Comparison of ENCODE assay signal across 8 mouse cellular contexts in genomic region chr3:137775076-137775849, GRCm38 (mm10).
DNase-seq lines count a peak whose midpoint lies in the region; ATAC-seq and TF ChIP-seq lines count a peak whose summit lies in the region.
"Had no signal": no experiment of that assay in that cellular context is flagged by ENCODE, and none has a peak within 500 bp of the region (broad histone marks: within the 10 kb centered on the region; RNA-seq: fewer than 3 reads in every experiment).

No protein-coding gene starts in this region.

- no peak for TF ChIP-seq POLR2A in CH12.LX (IDR thresholded peaks at IDR 0.05; ENCODE audit: low read depth, low read length)

- H3K27me3 ChIP-seq in hindbrain, embryonic 13.5 days, result 0 out of 2 replicates have a peak, but pooled peaks cover 5% of the 10 kb centered on the region
- peaks cover 4% of the 10 kb centered on the region for H3K27me3 ChIP-seq in hindbrain, embryonic 16.5 days (replicated peaks; ENCODE audit: control insufficient read depth, insufficient read depth, low read length)
- H3K27me3 ChIP-seq in CH12.LX (replicated peaks), result no peaks in the 10 kb centered on the region
- no peaks in the 10 kb centered on the region for H3K27me3 ChIP-seq in midbrain, embryonic 14.5 days (ENCODE audit: control insufficient read depth, insufficient read depth, low read length)
- H3K27me3 ChIP-seq: neural tube, embryonic 12.5 days had no signal

- 61% methylated on average over 6 of the region's 6 CpGs for WGBS in hindbrain, embryonic 13.5 days
- WGBS in hindbrain, embryonic 16.5 days, result 64% methylated on average over 6 of the region's 6 CpGs
- 51% methylated on average over 6 of the region's 6 CpGs for WGBS in midbrain, embryonic 14.5 days

- no peak overlapping the region for H3K4me2 ChIP-seq in hindbrain, embryonic 13.5 days
- H3K4me2 ChIP-seq in hindbrain, embryonic 16.5 days (ENCODE audit: low read length), result no peak overlapping the region
- H3K4me2 ChIP-seq in CH12.LX (ENCODE audit: insufficient read depth, low read depth, poor library complexity, severe bottlenecking), result no peak overlapping the region
- no peak overlapping the region for H3K4me2 ChIP-seq in midbrain, embryonic 14.5 days (ENCODE audit: low read length)
- H3K4me2 ChIP-seq: neural tube, embryonic 12.5 days had no signal

- H3K4me1 ChIP-seq in hindbrain, embryonic 13.5 days (replicated peaks), result peaks cover 13% of the 10 kb centered on the region
- peaks cover 4% of the 10 kb centered on the region; the same call in 1 of the 2 replicates for H3K4me1 ChIP-seq in hindbrain, embryonic 16.5 days (ENCODE audit: control insufficient read depth, insufficient read depth, low read depth, low read length)
- peaks cover 0 to 19% of the 10 kb centered on the region in 2 experiments; a peak in 2 of 4 replicates for H3K4me1 ChIP-seq in CH12.LX (ENCODE audit: control insufficient read depth in 1 of 2, insufficient read depth in 2 of 2)
- peaks cover 5% of the 10 kb centered on the region; the same call in 1 of the 2 replicates for H3K4me1 ChIP-seq in midbrain, embryonic 14.5 days (ENCODE audit: control insufficient read depth, insufficient read depth, low read length)

- no peaks in the 10 kb centered on the region for H3K9me3 ChIP-seq in hindbrain, embryonic 13.5 days
- H3K9me3 ChIP-seq in hindbrain, embryonic 16.5 days (ENCODE audit: control insufficient read depth, low read length), result no peaks in the 10 kb centered on the region
- no peaks in the 10 kb centered on the region for H3K9me3 ChIP-seq in CH12.LX (replicated peaks; ENCODE audit: low read length)
- no peaks in the 10 kb centered on the region for H3K9me3 ChIP-seq in midbrain, embryonic 14.5 days (ENCODE audit: control insufficient read depth, low read length)
- H3K9me3 ChIP-seq: neural tube, embryonic 12.5 days had no signal

- no peak overlapping the region for H3K27ac ChIP-seq in hindbrain, embryonic 13.5 days
- H3K27ac ChIP-seq in hindbrain, embryonic 16.5 days (ENCODE audit: low read depth, low read length), result no peak overlapping the region
- no peak overlapping the region for H3K27ac ChIP-seq in CH12.LX (ENCODE audit: insufficient read depth, low read depth)
- peak overlapping the region; percentile 46; the same call in 1 of the 2 replicates for H3K27ac ChIP-seq in midbrain, embryonic 14.5 days (replicated peaks; ENCODE audit: low read depth, low read length)
- H3K27ac ChIP-seq: neural tube, embryonic 12.5 days had no signal

- dilution Hi-C loops in CH12.LX (cut with MboI; ENCODE audit: extremely low pct_ligation_motif_present, extremely low pct_unique_long_range_greater_than_20kb, low sequenced_read_pairs), result loop anchor here (25.0 kb wide), 1 partner anchor 362 kb away; the partner anchor contains the start of genes Mttp and Trmt10a

- TF ChIP-seq RAD21 in CH12.LX (IDR thresholded peaks at IDR 0.05; ENCODE audit: low read depth, low read length), result no peak

- no peak overlapping the region for H3K9ac ChIP-seq in hindbrain, embryonic 13.5 days
- no peak overlapping the region for H3K9ac ChIP-seq in hindbrain, embryonic 16.5 days (ENCODE audit: low read depth, low read length)
- H3K9ac ChIP-seq in CH12.LX (ENCODE audit: insufficient read depth, low read depth), result no peak overlapping the region
- no peak overlapping the region for H3K9ac ChIP-seq in midbrain, embryonic 14.5 days (replicated peaks; ENCODE audit: low read length)
- H3K9ac ChIP-seq: neural tube, embryonic 12.5 days had no signal

- TF ChIP-seq CTCF in CH12.LX (conservative IDR thresholded peaks at IDR 0.05 in 1 of 2, IDR thresholded peaks at IDR 0.05 in 1 of 2; ENCODE audit: low read depth in 2 of 2, low read length in 2 of 2), result 0 out of 4 replicates have a peak, but pooled peaks of 1 of the 2 experiments have one; percentile 6

- no peak overlapping the region for H3K4me3 ChIP-seq in hindbrain, embryonic 13.5 days
- no peak overlapping the region for H3K4me3 ChIP-seq in hindbrain, embryonic 16.5 days (ENCODE audit: low read length)
- no peak overlapping the region for H3K4me3 ChIP-seq in CH12.LX (replicated peaks in 1 of 3; ENCODE audit: low read depth in 2 of 3, low read length in 2 of 3, poor library complexity in 1 of 3)
- no peak overlapping the region for H3K4me3 ChIP-seq in midbrain, embryonic 14.5 days (replicated peaks; ENCODE audit: low read depth, low read length)
- H3K4me3 ChIP-seq: neural tube, embryonic 12.5 days had no signal

- in situ Hi-C loops in CH12.LX (cut with MboI; ENCODE audit: low pct_ligation_motif_present, low pct_unique_long_range_greater_than_20kb, low sequenced_read_pairs), result loop anchor here (5.0 to 25.0 kb wide), 2 partner anchors 372 to 662 kb away; partner anchors contain the start of gene Adh5

- TF ChIP-seq EP300 in CH12.LX (IDR thresholded peaks at IDR 0.05; ENCODE audit: low read length), result no peak

- no peaks in the 10 kb centered on the region for H3K36me3 ChIP-seq in hindbrain, embryonic 13.5 days
- no peaks in the 10 kb centered on the region for H3K36me3 ChIP-seq in hindbrain, embryonic 16.5 days (ENCODE audit: control insufficient read depth, insufficient read depth, low read length)
- no peaks in the 10 kb centered on the region for H3K36me3 ChIP-seq in CH12.LX (replicated peaks in 1 of 2; ENCODE audit: control insufficient read depth in 1 of 2, insufficient read depth in 1 of 2, low read length in 1 of 2)
- H3K36me3 ChIP-seq in midbrain, embryonic 14.5 days (ENCODE audit: control insufficient read depth, insufficient read depth, low read length), result no peaks in the 10 kb centered on the region
- H3K36me3 ChIP-seq: neural tube, embryonic 12.5 days had no signal

- peak; percentile 50; the same call in 1 of the 2 replicates for ATAC-seq in hindbrain, embryonic 13.5 days (ENCODE audit: low FRiP score)
- no peak for ATAC-seq in hindbrain, embryonic 16.5 days
- ATAC-seq in granulocyte monocyte progenitor cell, adult 5-6 weeks (replicated peaks; ENCODE audit: poor library complexity, severe bottlenecking), result peak; percentile 94
- ATAC-seq in midbrain, embryonic 14.5 days (ENCODE audit: low FRiP score, low TSS enrichment), result peak; percentile 61

- no peaks in the 10 kb centered on the region for H3K79me2 ChIP-seq in CH12.LX (replicated peaks; ENCODE audit: control insufficient read depth, extremely low read depth, insufficient read depth, poor library complexity, severe bottlenecking)

- peak; percentile 86 for DNase-seq in CH12.LX (ENCODE audit: extremely low read depth)
- DNase-seq in midbrain, embryonic 14.5 days, result peak; percentile 54
- DNase-seq in cerebellum, postnatal 10 days, result no peak
- no peak for DNase-seq in retina, embryonic 14.5 days (ENCODE audit: low spot score)

TF ChIP-seq in CH12.LX, 34 proteins besides CTCF, POLR2A, EP300 and RAD21:
- TF ChIP-seq POLR2AphosphoS2 (IDR thresholded peaks at IDR 0.05; ENCODE audit: low read depth, low read length) (no peak), MAX (IDR thresholded peaks at IDR 0.05; ENCODE audit: low read length) (peak; percentile 77; the same call in 1 of the 2 replicates), GABPA (IDR thresholded peaks at IDR 0.05; ENCODE audit: insufficient replicate concordance, low read depth, low read length) (no peak), USF1 (IDR thresholded peaks at IDR 0.05; ENCODE audit: low read depth, low read length) (peak; percentile 86), ETS1 (conservative IDR thresholded peaks at IDR 0.05; ENCODE audit: low read depth, low read length) (peak; percentile 25; the same call in 1 of the 2 replicates), NRF1 (IDR thresholded peaks at IDR 0.05; ENCODE audit: low read depth, low read length) (no peak), PAX5 (IDR thresholded peaks at IDR 0.05; ENCODE audit: low read length) (no peak), ZMIZ1 (IDR thresholded peaks at IDR 0.05; ENCODE audit: low read depth, low read length) (no peak), E2F4 (IDR thresholded peaks at IDR 0.05; ENCODE audit: insufficient replicate concordance, low read depth, low read length) (no peak), BHLHE40 (IDR thresholded peaks at IDR 0.05; ENCODE audit: low read depth, low read length) (peak; percentile 86), ELF1 (IDR thresholded peaks at IDR 0.05; ENCODE audit: low read depth, low read length) (peak; percentile 76), USF2 (conservative IDR thresholded peaks at IDR 0.05; ENCODE audit: low read depth, low read length) (peak; percentile 92), SIN3A (IDR thresholded peaks at IDR 0.05; ENCODE audit: low read length) (peak; percentile 53; the same call in 1 of the 2 replicates)

Comparison
In these comparisons a context has a peak if more than half of its experiments do, and no peak if none do; other contexts are left out.
1. DNase-seq: peak in CH12.LX (single experiment) and midbrain, embryonic 14.5 days (single experiment); none in cerebellum, postnatal 10 days (0 of 2) and retina, embryonic 14.5 days (single experiment).